Mouse (Mus musculus) stomach, embryonic 14.5 days (tissue): ENCODE measurements at regions not wholly inside any gene's neighbourhood (a gene's known extent, or its start where the extent isn't known, plus 50 kb on each side); places are given as distances from the start of the nearest gene placed in this dataset.

ENCODE experiments used
- ATAC-seq: fragments of 200-750 bp; cut with Nextera tagmentation; 2 replicates; pipeline ENCODE4 v1.8.0; 2017; ENCODE audit warnings: low read depth, moderate TSS enrichment; ENCODE audit not compliant: insufficient number of reproducible peaks, insufficient read depth, low FRiP score
- H3K27ac ChIP-seq: fragments of 300-500 bp; sonication (generic); 2 replicates; pipeline ENCODE4 v1.5.1; 2014; ENCODE audit warnings: mild to moderate bottlenecking, low read length, moderate library complexity, mixed read lengths
- H3K27me3 ChIP-seq: fragments of 300-500 bp; sonication (generic); 2 replicates; pipeline ENCODE4 v1.6.1; 2014; ENCODE audit warnings: low read length, control low read depth, mixed read lengths; ENCODE audit not compliant: control insufficient read depth, insufficient read depth
- H3K36me3 ChIP-seq: fragments of 300-500 bp; sonication (generic); 2 replicates; pipeline ENCODE4 v1.6.1; 2014; ENCODE audit warnings: mild to moderate bottlenecking, control low read depth, low read length, moderate library complexity, mixed read lengths; ENCODE audit not compliant: control insufficient read depth, insufficient read depth
- H3K4me1 ChIP-seq: fragments of 300-500 bp; sonication (generic); 2 replicates; pipeline ENCODE4 v1.6.1; 2014; ENCODE audit warnings: low read length, control low read depth, mixed read lengths; ENCODE audit not compliant: control insufficient read depth, insufficient read depth
- H3K4me2 ChIP-seq: fragments of 300-500 bp; sonication (generic); replicated peaks from 2 replicates; pipeline ENCODE4 v1.6.1; 2014; ENCODE audit warnings: low read depth, low read length, control low read depth
- H3K4me3 ChIP-seq: fragments of 300-500 bp; sonication (generic); 2 replicates; pipeline ENCODE4 v1.5.1; 2014; ENCODE audit warnings: low read depth, low read length, control low read depth
- H3K9ac ChIP-seq: fragments of 300-500 bp; sonication (generic); replicated peaks from 2 replicates; pipeline ENCODE4 v1.6.1; 2014; ENCODE audit warnings: low read depth, mild to moderate bottlenecking, control low read depth, low read length, moderate library complexity, mixed read lengths
- H3K9me3 ChIP-seq: fragments of 300-500 bp; sonication (generic); 2 replicates; pipeline ENCODE4 v1.6.1; 2016; ENCODE audit warnings: low read depth, low read length, control low read depth; ENCODE audit not compliant: control insufficient read depth
- WGBS: fragments of 180-500 bp; shearing (Covaris S2); extraction: QIAGEN DNeasy Blood & Tissue Kit; methylation state at CpG from one replicate; pipeline ENCODE4 v1.1.7; 2014; 5-methylcytosine and 5-hydroxymethylcytosine counted together

DNA sequence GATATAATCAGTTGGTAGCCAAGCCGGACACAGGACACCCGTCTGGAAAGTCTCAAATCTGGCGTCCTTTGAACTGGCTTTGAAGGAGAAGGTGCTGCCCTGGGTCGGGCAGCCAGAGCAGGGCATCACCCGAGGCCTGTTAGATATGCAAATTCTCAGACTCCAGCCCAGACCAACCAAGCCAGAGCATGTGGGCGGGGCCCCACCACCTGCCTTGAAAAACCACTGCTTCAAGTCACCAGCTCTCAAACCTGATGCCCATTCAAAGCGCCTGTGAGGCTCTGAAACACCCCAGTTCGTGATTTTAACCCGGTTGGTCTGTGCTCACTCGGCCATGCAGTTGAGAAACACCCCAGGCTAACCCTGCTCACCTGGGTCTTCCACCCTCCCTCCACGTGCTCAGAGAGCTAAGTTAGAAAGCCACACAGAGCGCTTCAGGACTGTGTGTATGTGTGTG lies 101.6 kb downstream of the Utp6 start:
- ATAC-seq = no peak
- Histone ChIP-seq H3K4me3 (no peak overlapping the region), H3K36me3 (no peaks in the 10 kb centered on the region), H3K27ac (no peak overlapping the region), H3K4me1 (peaks cover 9% of the 10 kb centered on the region; the same call in 1 of the 2 replicates), H3K4me2 (no peak overlapping the region), H3K9ac (no peak overlapping the region), H3K9me3 (no peaks in the 10 kb centered on the region), H3K27me3 (no peaks in the 10 kb centered on the region)
- WGBS = 36% methylated on average over 12 of the region's 12 CpGs

DNA sequence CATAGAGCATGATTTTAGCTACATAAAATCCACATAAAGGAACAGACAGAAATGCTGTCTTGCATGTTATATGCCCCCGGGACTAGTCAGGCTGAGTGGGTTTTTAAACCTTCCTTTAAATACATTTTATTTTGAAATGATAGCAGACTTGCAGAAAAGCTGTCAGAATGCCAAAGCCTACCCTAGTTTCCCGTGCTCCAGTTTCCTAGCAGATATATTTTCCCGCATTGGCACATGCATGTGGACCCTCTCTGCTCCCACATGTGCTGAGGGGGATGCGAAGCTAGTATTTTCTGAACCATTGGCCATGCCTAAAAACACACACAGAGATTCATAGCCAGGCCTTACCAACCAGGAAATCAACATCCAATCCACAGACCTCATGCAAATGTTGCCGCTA lies 105.8 kb downstream of the Utp6 start:
- Histone ChIP-seq H3K4me1 (peaks cover 7% of the 10 kb centered on the region; the same call in 1 of the 2 replicates), H3K4me2 (no peak overlapping the region), H3K36me3 (no peaks in the 10 kb centered on the region), H3K9me3 (no peaks in the 10 kb centered on the region), H3K9ac (no peak overlapping the region), H3K27ac (no peak overlapping the region), H3K27me3 (no peaks in the 10 kb centered on the region), H3K4me3 (no peak overlapping the region)
- no peak for ATAC-seq
- 76% methylated on average over 5 of the region's 5 CpGs for WGBS

DNA sequence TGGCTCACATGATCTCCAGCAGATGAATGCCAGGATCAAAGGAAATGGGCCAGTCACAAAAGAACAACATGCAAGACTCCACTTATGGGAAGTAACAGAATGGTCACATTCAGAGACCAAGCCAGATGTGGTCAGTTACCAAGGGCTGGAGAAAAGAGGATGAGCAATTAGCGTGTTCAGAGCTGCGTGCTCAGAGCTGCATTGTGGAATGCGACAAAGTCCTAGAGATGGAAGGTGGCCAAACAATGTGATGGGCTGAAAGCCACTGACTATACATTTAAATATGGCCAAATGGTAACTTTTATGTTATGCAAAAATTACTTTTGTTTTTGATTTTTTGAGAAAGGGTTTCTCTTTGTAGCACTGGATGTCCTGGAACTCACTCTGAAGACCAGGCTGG lies 112.6 kb downstream of the Utp6 start:
- WGBS = 72% methylated on average over 3 of the region's 3 CpGs
- peaks cover 4% of the 10 kb centered on the region; the same call in 1 of the 2 replicates for H3K4me1 ChIP-seq
- H3K4me3 ChIP-seq = no peak overlapping the region
- H3K27me3 ChIP-seq = no peaks in the 10 kb centered on the region
- H3K36me3 ChIP-seq = no peaks in the 10 kb centered on the region
- H3K9ac ChIP-seq = no peak overlapping the region
- no peak for ATAC-seq
- H3K27ac ChIP-seq = no peak overlapping the region
- no peak overlapping the region for H3K4me2 ChIP-seq
- H3K9me3 ChIP-seq = no peaks in the 10 kb centered on the region

DNA sequence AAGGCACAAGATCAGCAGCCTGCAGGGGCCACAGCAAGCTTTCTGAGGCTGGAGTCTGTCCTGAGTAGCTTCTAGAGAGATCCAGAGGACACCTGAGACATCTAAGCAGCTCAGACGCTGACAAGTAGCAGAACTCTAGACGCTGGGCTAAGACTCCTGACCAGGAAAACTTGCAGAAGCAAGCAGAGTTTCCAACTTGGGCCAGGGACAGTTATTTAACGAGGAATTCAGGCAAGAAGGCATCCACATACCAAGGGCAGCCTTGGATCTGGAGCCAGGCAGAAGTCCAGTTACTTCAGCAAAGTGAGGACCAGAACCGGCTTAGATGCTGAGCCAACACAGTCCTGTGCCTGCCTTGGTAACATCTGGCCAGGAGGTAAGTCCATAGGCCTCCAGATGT lies 117.8 kb downstream of the Utp6 start:
- Histone ChIP-seq H3K27me3 (no peaks in the 10 kb centered on the region), H3K27ac (no peak overlapping the region), H3K4me2 (no peak overlapping the region), H3K9me3 (no peaks in the 10 kb centered on the region), H3K36me3 (no peaks in the 10 kb centered on the region), H3K9ac (no peak overlapping the region), H3K4me3 (no peak overlapping the region), H3K4me1 (peaks cover 8% of the 10 kb centered on the region; the same call in 1 of the 2 replicates)
- WGBS = 81% methylated on average over 4 of the region's 4 CpGs
- no peak for ATAC-seq

DNA sequence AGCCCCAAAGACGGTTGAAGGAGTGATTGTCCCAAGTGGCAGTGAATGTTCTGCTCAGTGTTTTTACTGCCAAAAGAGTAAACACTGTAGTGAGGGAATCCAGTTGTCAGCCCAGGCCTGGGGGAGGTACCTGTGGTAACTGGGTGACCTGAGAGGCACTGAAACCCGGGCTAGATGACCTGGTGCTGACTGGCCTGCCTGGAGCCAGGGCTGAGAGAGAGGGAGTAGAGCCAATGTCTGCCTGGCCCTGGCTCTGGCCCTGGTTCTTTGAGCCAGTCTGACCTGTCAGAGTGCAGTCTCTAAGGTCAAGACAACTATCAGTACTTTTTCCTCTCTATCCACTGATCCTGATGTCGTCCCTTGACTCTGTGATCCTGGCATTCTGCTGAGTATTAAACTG lies 119.2 kb downstream of the Utp6 start:
- H3K27ac ChIP-seq = no peak overlapping the region
- H3K4me2 ChIP-seq = no peak overlapping the region
- ATAC-seq = no peak
- no peaks in the 10 kb centered on the region for H3K36me3 ChIP-seq
- WGBS = 35% methylated on average over 3 of the region's 3 CpGs
- no peak overlapping the region for H3K4me3 ChIP-seq
- peaks cover 9% of the 10 kb centered on the region; the same call in 1 of the 2 replicates for H3K4me1 ChIP-seq
- no peak overlapping the region for H3K9ac ChIP-seq
- H3K9me3 ChIP-seq = no peaks in the 10 kb centered on the region
- H3K27me3 ChIP-seq = no peaks in the 10 kb centered on the region

DNA sequence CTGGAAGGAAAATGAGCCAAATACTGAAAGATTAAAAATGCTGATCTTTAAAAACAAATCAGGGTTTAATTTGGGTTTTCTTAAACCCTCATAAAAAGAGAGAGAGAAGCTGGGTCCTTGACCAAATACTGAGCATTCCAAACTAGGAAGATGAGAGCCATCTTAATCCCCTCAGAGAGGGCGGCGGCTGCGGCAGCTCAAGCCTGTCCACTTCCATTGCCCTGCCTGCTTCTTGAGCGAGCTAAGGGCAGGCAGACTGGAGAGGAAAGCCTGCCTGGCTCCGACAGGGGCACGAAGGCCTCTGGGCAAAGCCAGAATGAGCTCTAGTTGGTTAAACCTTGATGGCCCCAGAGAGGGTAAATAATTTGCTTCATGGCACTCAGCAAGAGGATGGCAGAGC lies 122.2 kb downstream of the Utp6 start:
- Histone ChIP-seq H3K27me3 (no peaks in the 10 kb centered on the region), H3K9me3 (no peaks in the 10 kb centered on the region), H3K27ac (peak overlapping the region; percentile 21; the same call in 1 of the 2 replicates), H3K9ac (no peak overlapping the region), H3K4me2 (0 out of 2 replicates have a peak overlapping the region, but pooled peaks have one; percentile 5), H3K4me1 (peaks cover 9% of the 10 kb centered on the region; the same call in 1 of the 2 replicates), H3K36me3 (no peaks in the 10 kb centered on the region), H3K4me3 (no peak overlapping the region)
- no peak for ATAC-seq
- 49% methylated on average over 6 of the region's 6 CpGs for WGBS

DNA sequence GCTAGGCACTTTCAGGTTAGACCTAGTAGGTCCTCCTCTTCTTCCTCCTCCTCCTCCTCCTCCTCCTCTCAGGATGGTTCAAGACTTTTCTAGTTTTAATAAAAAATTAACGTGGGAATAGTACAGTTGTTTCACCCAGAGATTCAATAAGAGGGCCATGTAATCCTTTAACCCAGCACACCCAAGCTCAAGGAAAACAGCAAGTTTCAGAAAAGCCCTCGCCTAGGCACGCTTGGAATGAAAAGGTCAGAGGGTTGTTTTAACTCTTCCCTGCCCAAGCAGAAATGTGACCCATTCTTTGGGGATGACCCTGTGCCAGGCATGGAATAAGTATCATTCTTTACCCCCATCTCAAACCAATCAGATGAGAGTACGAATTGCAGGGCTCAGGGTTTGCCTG lies 124.1 kb downstream of the Utp6 start:
- Histone ChIP-seq H3K9ac (no peak overlapping the region), H3K4me3 (no peak overlapping the region), H3K9me3 (no peaks in the 10 kb centered on the region), H3K27ac (no peak overlapping the region), H3K4me1 (peaks cover 9% of the 10 kb centered on the region; the same call in 1 of the 2 replicates), H3K27me3 (no peaks in the 10 kb centered on the region), H3K36me3 (no peaks in the 10 kb centered on the region), H3K4me2 (no peak overlapping the region)
- ATAC-seq = no peak
- 39% methylated on average over 4 of the region's 4 CpGs for WGBS

DNA sequence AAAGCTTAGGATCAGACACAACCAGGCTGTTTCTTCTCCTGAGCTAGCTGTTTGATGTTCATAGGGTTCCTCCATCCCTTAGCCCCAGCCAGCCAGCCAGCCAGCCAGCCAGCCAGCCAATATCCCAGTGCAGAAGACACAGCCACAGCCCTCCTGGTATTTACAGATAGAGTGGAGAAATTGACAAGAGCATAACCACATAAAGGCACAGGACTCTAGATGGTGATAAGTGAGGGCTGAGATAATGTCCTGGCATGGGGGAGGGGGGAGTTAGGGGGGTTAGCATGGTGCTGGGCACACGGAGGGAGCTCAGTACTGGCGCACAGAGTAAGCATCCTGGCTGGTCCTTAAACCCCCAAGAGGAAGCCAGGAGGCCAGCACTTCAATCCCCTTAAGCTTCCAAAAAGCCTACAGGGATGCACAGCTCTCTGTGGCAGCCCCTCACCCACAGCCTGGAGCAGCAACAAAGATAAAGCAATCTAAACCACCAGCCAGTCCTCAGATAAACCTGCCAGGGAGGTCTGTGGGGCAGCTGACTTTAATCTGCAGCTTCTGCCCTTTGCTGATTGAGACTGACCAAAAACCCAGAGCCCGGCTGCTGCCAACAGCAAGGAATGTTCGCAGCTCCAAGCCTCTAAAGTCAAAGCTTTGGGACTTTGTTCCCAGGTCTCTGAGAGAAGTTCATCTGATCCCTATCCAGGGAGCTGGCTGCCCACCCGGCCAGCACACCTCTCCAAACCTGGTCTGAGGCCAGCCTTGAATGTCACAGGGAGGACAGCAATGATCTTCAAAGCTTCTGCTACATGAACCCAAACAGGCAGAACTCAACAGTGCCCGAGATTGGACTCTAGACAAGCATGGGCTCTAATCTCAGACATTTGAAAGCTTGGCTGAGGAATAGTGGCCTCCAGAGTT lies 124.9 kb downstream of the Utp6 start:
- Histone ChIP-seq H3K27ac (no peak overlapping the region), H3K27me3 (no peaks in the 10 kb centered on the region), H3K9me3 (no peaks in the 10 kb centered on the region), H3K4me3 (no peak overlapping the region), H3K36me3 (no peaks in the 10 kb centered on the region), H3K4me1 (peaks cover 9% of the 10 kb centered on the region; the same call in 1 of the 2 replicates), H3K4me2 (no peak overlapping the region), H3K9ac (no peak overlapping the region)
- WGBS = 34% methylated on average over 6 of the region's 6 CpGs
- 0 out of 2 replicates have a peak, but pooled peaks have one; percentile 26 for ATAC-seq
